Mouse (Mus musculus) midbrain, embryonic 15.5 days (tissue): ENCODE data around the gene Atp2b4. TPM values are rescaled to one million over a fixed set of nuclear protein-coding genes. Genes with fewer than 3 reads are reported as not detected.
A peak's percentile ranks its signal among the peaks of the same experiment; 100 is the strongest.
"Not testable (repeated sequence)": the region's sequence is repeated elsewhere in the genome, so short reads cannot be mapped to it uniquely, and the experiment has no call there.

Experiments
- ATAC-seq: fragments of 200-750 bp; cut with Nextera tagmentation; replicated peaks from 2 replicates; pipeline ENCODE4 v1.8.0; 2017; ENCODE audit warnings: moderate TSS enrichment
- H3K27ac ChIP-seq: fragments of 300-500 bp; sonication (generic); 2 replicates; pipeline ENCODE4 v1.5.1; 2015; ENCODE audit warnings: mild to moderate bottlenecking, inconsistent platforms
- H3K27me3 ChIP-seq: fragments of 300-500 bp; sonication (generic); replicated peaks from 2 replicates; pipeline ENCODE4 v1.6.1; 2015; ENCODE audit warnings: inconsistent platforms
- H3K36me3 ChIP-seq: fragments of 300-500 bp; sonication (generic); replicated peaks from 2 replicates; pipeline ENCODE4 v1.6.1; 2015; ENCODE audit warnings: inconsistent platforms
- H3K4me1 ChIP-seq: fragments of 300-500 bp; sonication (generic); 2 replicates; pipeline ENCODE4 v1.6.1; 2015; ENCODE audit warnings: inconsistent platforms
- H3K4me2 ChIP-seq: fragments of 300-500 bp; sonication (generic); 2 replicates; pipeline ENCODE4 v1.6.1; 2015; ENCODE audit warnings: inconsistent platforms, mild to moderate bottlenecking, moderate library complexity
- H3K4me3 ChIP-seq: fragments of 300-500 bp; sonication (generic); 2 replicates; pipeline ENCODE4 v1.5.1; 2015; ENCODE audit warnings: mild to moderate bottlenecking, inconsistent platforms
- H3K9ac ChIP-seq: fragments of 300-500 bp; sonication (generic); 2 replicates; pipeline ENCODE4 v1.6.1; 2015; ENCODE audit warnings: mild to moderate bottlenecking, inconsistent platforms
- H3K9me3 ChIP-seq: fragments of 300-500 bp; sonication (generic); 2 replicates; pipeline ENCODE4 v1.6.1; 2016; ENCODE audit warnings: inconsistent platforms
- WGBS: fragments of 180-500 bp; shearing (Covaris S2); methylation state at CpG from one replicate; pipeline ENCODE4 v1.1.7; 2015; ENCODE audit warnings: mixed read lengths; 5-methylcytosine and 5-hydroxymethylcytosine counted together
- polyA plus RNA-seq: library from polyadenylated mRNA; unstranded; fragments of >200 nt; fragmentation: Nextera tagmentation; extraction: Ambion mirVana; gene quantifications from 2 replicates; pipeline ENCODE4 v1.2.1, GENCODE M21; 2015

Gene Atp2b4
- polyA plus RNA-seq, 1 experiment from 2014 or later, result 11.6 TPM

DNA sequence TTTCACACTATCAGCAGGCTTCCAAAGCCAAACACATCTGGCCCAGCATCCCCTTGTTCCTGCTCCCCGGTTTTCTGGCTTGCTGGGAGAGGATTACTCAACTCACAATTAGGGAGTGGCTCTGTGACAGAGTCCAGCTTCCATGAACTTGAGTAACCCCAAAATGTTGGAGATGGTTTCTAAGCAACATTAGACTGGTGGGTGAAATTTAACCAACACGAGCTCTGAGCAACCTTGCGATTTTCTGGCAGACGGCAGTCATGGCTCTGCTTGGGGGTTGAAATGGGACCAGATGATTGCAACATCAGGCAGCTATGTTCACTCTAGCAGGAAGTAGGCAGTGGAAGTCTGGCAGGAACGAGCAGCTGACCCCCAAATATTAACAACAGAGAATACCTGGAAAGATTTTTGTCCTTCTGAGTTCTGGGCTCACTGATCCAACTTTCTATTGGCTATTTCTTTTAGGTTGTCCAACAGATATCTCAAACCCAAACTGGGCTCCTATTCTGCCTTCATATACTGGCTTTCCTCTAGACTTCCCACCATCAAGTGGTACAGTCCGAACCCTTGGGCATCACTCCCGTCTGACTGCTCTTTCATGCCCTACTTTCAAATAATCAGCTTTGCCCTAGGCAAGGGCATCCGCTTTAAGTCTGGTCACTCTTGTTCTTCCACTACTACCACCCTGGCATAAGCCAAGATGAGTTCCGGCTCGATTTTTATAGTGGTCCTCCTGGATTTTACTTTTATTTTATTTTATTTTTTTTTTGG is 114.9 kb downstream of the Atp2b4 start:
- ATAC-seq, result no peak

DNA sequence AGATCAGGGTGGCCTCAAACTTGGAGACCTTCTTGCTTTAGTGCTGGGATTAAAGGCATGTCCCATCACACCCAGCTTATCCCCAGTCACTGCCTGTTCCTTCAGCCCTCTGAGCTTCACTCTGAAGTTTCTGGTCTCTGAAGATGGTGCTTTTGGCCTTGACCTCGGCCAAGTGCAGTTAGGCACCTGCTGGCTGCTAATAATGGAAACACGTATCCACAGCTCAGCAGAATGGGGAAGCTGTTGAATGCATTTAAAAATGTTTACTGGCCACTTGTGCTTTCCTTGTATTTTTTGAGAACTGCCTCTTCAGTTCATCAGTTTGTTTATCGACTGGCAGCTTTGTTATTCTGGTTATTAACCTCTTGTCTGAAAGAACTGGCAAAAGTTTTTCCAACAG is 129.0 kb downstream of the Atp2b4 start:
- 68% methylated on average over 3 of the region's 3 CpGs for WGBS
- H3K9me3 ChIP-seq, result no peaks in the 10 kb centered on the region
- no peaks in the 10 kb centered on the region for H3K4me1 ChIP-seq
- H3K4me3 ChIP-seq, result no peak overlapping the region
- no peak overlapping the region for H3K27ac ChIP-seq
- no peak overlapping the region for H3K4me2 ChIP-seq
- H3K36me3 ChIP-seq, result no peaks in the 10 kb centered on the region
- H3K27me3 ChIP-seq, result no peaks in the 10 kb centered on the region
- no peak overlapping the region for H3K9ac ChIP-seq
- no peak for ATAC-seq

More for the DNA sequence above, 114.9 kb downstream of the Atp2b4 start:
- no peak overlapping the region for H3K27ac ChIP-seq
- no peaks in the 10 kb centered on the region for H3K27me3 ChIP-seq
- no peak overlapping the region for H3K9ac ChIP-seq
- no peak overlapping the region for H3K4me2 ChIP-seq
- 76% methylated on average over 10 of the region's 10 CpGs for WGBS
- no peaks in the 10 kb centered on the region for H3K9me3 ChIP-seq
- H3K36me3 ChIP-seq, result no peaks in the 10 kb centered on the region
- no peak overlapping the region for H3K4me3 ChIP-seq
- no peaks in the 10 kb centered on the region for H3K4me1 ChIP-seq

- no peak for ATAC-seq
- no peak overlapping the region for H3K4me2 ChIP-seq
- no peaks in the 10 kb centered on the region for H3K27me3 ChIP-seq
- no peak overlapping the region for H3K4me3 ChIP-seq
- H3K27ac ChIP-seq, result no peak overlapping the region
- H3K36me3 ChIP-seq, result no peaks in the 10 kb centered on the region
- H3K4me1 ChIP-seq, result no peaks in the 10 kb centered on the region
- no peaks in the 10 kb centered on the region for H3K9me3 ChIP-seq
- 94% methylated on average over 3 of the region's 3 CpGs for WGBS
- H3K9ac ChIP-seq, result no peak overlapping the region
These were observed 129.6 kb downstream of the Atp2b4 start for GRCm38 (mm10) chr1:133671266-133671665.

DNA sequence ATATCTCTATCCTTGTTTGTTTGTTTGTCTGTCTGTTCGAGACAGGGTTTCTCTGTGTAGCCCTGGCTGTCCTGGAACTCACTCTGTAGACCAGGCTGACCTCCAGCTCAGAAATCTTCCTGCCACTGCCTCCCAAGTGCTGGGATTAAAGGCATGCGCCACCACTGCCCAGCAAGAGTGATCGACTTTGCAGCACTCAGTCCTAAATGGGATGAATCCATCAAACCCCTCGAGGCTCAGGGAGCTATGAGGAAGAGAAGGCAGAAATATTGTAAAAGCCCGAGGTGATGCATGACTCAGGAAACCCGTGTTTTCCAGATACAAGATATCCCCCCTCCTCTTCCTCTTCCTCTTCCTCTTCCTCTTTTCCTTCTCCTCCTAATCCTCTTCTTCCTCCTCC is 130.1 kb downstream of the Atp2b4 start:
- no peak overlapping the region for H3K27ac ChIP-seq
- H3K9ac ChIP-seq, result no peak overlapping the region
- 84% methylated on average over 6 of the region's 6 CpGs for WGBS
- H3K27me3 ChIP-seq, result no peaks in the 10 kb centered on the region
- ATAC-seq, result no peak
- no peaks in the 10 kb centered on the region for H3K36me3 ChIP-seq
- no peak overlapping the region for H3K4me3 ChIP-seq
- H3K4me2 ChIP-seq, result no peak overlapping the region
- no peaks in the 10 kb centered on the region for H3K9me3 ChIP-seq
- H3K4me1 ChIP-seq, result no peaks in the 10 kb centered on the region

DNA sequence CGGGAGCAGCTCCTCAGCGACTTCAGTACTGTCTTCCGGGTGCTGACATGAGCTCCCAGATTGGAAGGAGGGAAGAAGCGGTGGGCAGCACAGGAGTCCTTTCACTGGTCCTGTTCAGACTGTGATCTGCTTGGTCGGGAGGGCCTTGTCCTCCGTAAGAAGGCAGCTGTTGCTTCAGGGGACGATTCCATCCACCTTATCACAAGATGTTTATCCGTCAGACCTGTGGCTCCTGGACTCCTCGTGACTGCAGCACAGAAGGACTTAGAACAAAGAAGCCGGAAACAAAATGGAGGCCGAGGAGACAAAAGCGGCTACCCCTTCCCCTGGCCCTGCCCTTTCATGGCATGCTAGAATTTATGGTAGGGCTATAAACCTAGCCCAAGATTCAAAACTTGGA is 130.7 kb downstream of the Atp2b4 start:
- Histone ChIP-seq H3K4me3 (no peak overlapping the region), H3K36me3 (no peaks in the 10 kb centered on the region), H3K4me2 (no peak overlapping the region), H3K9me3 (no peaks in the 10 kb centered on the region), H3K27ac (no peak overlapping the region), H3K9ac (no peak overlapping the region), H3K27me3 (no peaks in the 10 kb centered on the region), H3K4me1 (no peaks in the 10 kb centered on the region)
- WGBS, result 84% methylated on average over 12 of the region's 12 CpGs
- no peak for ATAC-seq

DNA sequence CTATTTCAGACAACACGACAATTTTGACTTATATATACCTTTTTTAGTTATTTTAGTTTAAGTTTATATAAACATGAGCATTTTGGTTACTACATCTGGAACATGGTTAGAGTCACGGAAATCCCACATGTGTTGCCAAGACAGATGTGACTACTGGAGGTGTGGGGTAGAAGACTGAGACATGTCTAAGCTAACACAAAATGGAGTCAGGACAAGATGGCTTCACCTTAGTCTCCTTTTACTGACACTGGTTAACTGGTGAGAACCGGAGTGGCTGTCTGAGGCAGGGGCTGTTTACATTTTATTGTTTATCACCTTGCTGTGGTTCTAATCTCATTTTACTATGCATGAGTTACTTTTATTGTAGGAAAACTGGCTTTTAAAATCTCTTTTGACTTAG is 132.2 kb downstream of the Atp2b4 start:
- no peak overlapping the region for H3K4me3 ChIP-seq
- H3K9me3 ChIP-seq, result no peaks in the 10 kb centered on the region
- no peak overlapping the region for H3K27ac ChIP-seq
- no peak for ATAC-seq
- H3K4me1 ChIP-seq, result no peaks in the 10 kb centered on the region
- no peaks in the 10 kb centered on the region for H3K36me3 ChIP-seq
- 84% methylated on average over 3 of the region's 3 CpGs for WGBS
- H3K9ac ChIP-seq, result no peak overlapping the region
- H3K27me3 ChIP-seq, result no peaks in the 10 kb centered on the region
- H3K4me2 ChIP-seq, result no peak overlapping the region

- ATAC-seq, result no peak
- H3K9ac ChIP-seq, result no peak overlapping the region
- no peaks in the 10 kb centered on the region for H3K36me3 ChIP-seq
- H3K27me3 ChIP-seq, result no peaks in the 10 kb centered on the region
- H3K4me1 ChIP-seq, result no peaks in the 10 kb centered on the region
- no peak overlapping the region for H3K27ac ChIP-seq
- H3K4me3 ChIP-seq, result no peak overlapping the region
- H3K4me2 ChIP-seq, result no peak overlapping the region
- 26% methylated on average over 7 of the region's 7 CpGs for WGBS
- H3K9me3 ChIP-seq, result no peaks in the 10 kb centered on the region
These were observed 133.1 kb downstream of the Atp2b4 start for GRCm38 (mm10) chr1:133667721-133668120.

DNA sequence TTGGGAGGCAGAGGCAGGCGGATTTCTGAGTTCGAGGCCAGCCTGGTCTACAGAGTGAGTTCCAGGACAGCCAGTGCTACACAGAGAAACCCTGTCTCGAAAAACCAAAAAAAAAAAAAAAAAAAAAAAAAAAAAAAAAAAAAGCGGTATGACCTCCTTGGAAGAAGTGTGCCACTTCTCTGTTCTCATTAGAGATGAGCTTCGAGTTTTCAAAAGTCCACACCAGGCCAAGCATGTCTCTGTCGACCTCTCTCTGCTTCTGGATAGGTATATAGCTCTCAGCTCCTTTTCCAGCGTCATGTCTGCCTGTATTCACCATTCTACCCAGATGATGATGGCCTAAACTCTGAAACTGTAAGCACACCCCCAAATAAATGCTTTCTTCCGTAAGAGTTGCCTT is 135.1 kb downstream of the Atp2b4 start:
- H3K27ac ChIP-seq, H3K27me3 ChIP-seq, H3K9me3 ChIP-seq, H3K9ac ChIP-seq, ATAC-seq, H3K36me3 ChIP-seq, H3K4me1 ChIP-seq, H3K4me2 ChIP-seq, H3K4me3 ChIP-seq: not testable (repeated sequence)
- 90% methylated on average over 7 of the region's 8 CpGs for WGBS

GRCm38 (mm10) chr1:133664203-133664970 is 136.5 kb downstream of the Atp2b4 start:
- Histone ChIP-seq H3K9ac (no peak overlapping the region), H3K27me3 (no peaks in the 10 kb centered on the region), H3K4me1 (peaks cover 13% of the 10 kb centered on the region), H3K4me2 (no peak overlapping the region), H3K36me3 (no peaks in the 10 kb centered on the region), H3K27ac (no peak overlapping the region), H3K4me3 (no peak overlapping the region), H3K9me3 (no peaks in the 10 kb centered on the region)
- 60% methylated on average over 11 of the region's 11 CpGs for WGBS
- ATAC-seq, result no peak

DNA sequence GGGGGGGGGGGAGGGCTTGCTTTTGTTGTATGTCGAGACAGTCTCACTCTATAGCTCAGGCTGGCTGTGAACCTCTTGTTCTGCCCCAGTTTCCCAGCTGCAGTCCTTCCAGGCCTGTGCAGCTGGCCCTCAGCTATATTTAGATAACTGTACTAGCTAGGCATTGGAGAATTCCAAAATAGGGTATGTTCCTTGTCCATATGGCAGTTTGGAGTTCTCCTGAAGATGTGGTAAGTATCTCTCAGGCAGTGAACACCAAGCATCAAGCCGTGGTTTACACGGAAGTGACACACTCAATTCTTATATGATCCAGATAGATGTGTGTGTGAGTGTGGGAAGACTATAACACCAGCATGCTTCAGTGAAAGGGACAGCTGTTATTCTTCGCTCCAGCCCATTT is 137.4 kb downstream of the Atp2b4 start:
- Histone ChIP-seq H3K4me1 (peaks cover 23% of the 10 kb centered on the region), H3K27me3 (no peaks in the 10 kb centered on the region), H3K4me3 (no peak overlapping the region), H3K9ac (no peak overlapping the region), H3K36me3 (no peaks in the 10 kb centered on the region), H3K4me2 (no peak overlapping the region), H3K9me3 (no peaks in the 10 kb centered on the region), H3K27ac (no peak overlapping the region)
- WGBS, result 83% methylated on average over 4 of the region's 4 CpGs
- ATAC-seq, result no peak

DNA sequence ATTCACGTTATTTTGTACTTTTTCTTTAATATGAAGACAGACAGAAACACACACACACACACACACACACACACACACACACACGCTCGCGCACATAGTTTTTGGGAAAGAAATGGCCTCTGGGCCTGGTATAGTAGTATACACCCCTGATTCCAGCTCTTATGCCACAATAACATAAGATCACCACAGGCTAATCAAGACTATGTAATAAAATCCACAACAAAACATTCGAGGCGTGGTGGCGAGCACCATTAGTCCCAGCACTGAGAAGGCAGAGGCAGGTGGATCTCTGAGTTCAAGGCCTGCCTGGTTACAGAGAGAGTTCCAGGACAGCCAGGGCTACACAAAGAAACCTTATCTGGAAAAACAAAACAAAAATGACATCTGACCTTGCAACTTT is 137.9 kb downstream of the Atp2b4 start:
- Histone ChIP-seq H3K27me3 (no peaks in the 10 kb centered on the region), H3K36me3 (no peaks in the 10 kb centered on the region), H3K4me3 (no peak overlapping the region), H3K4me1 (peaks cover 28% of the 10 kb centered on the region), H3K4me2 (no peak overlapping the region), H3K9ac (no peak overlapping the region), H3K27ac (no peak overlapping the region), H3K9me3 (no peaks in the 10 kb centered on the region)
- ATAC-seq, result no peak
- WGBS, result 96% methylated on average over 7 of the region's 7 CpGs

DNA sequence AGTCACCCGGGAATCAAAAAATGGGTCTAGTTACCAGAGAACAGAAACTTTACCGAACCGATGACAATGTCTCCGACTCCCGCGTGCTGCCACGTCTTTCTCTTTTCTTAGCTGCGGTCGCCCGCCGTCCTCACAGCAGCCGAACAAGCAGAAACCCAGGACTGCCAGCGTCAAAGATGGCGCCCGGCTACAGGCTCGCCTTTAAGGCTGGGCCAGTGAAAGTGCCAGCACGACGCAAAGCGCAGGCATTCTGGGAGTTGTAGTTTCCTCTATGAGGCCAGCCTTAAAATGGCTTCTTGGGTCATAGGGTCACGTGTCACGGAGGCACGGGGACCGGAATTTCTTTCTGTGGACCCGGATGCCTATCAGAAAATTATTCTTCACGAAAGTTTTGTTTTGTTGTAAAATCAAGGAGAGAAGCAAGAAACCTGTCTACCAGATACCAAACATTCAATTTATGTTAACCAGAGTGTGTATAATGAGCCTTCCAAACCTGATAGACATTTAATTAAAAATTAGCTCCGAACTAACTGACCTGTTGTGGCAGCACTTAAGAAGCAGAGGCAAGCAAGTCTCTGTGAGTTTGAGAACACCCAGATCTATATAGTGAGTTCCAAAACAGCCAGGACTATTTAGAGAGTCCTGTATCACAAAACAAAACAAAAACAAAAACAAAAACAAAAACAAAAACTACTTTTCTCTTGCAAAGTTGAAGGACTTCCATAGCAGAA is 139.5 kb downstream of the Atp2b4 start, which contains the start of gene Gm38394:
Gene Gm38394 (minus strand): TSS at position 116 of the 731 bp plus-strand sequence.
- no peaks in the 10 kb centered on the region; the same call in 1 of the 2 replicates for H3K36me3 ChIP-seq
- H3K27ac ChIP-seq, result peak within 1 kb of the TSS; percentile 90
- no peaks in the 10 kb centered on the region for H3K27me3 ChIP-seq
- H3K4me2 ChIP-seq, result peak within 1 kb of the TSS; percentile 84
- H3K9me3 ChIP-seq, result no peaks in the 10 kb centered on the region
- WGBS, result 2% methylated on average over 26 of the region's 26 CpGs
- peak; percentile 99 for ATAC-seq
- peak within 1 kb of the TSS; percentile 65 for H3K9ac ChIP-seq
- H3K4me1 ChIP-seq, result peaks cover 43% of the 10 kb centered on the region
- peak within 1 kb of the TSS; percentile 85 for H3K4me3 ChIP-seq
